Mouse (Mus musculus) liver, adult 2 months (tissue): ENCODE results near the gene Ccnd1. TPM values are rescaled to one million over a fixed set of nuclear protein-coding genes. Genes with fewer than 3 reads are reported as not detected.

Experiments
- DNase-seq: peaks from one replicate; pipeline ENCODE4 v3.0.0-alpha.2; 2011; ENCODE audit warnings: low read depth, low spot score; ENCODE audit errors: extremely low read depth
- H3K27ac ChIP-seq: fragments of 200-500 bp; replicated peaks from 2 replicates; pipeline ENCODE4 v1.5.1; 2012; ENCODE audit warnings: low read depth, mild to moderate bottlenecking, control low read depth, inconsistent platforms, low read length; ENCODE audit not compliant: insufficient read depth
- H3K27me3 ChIP-seq: fragments of 200-500 bp; 2 replicates; pipeline ENCODE4 v1.6.1; 2012; ENCODE audit warnings: mild to moderate bottlenecking, moderate library complexity, low read length, inconsistent platforms; ENCODE audit not compliant: control insufficient read depth, insufficient read depth
- H3K36me3 ChIP-seq: fragments of 200-500 bp; 2 replicates; pipeline ENCODE4 v1.6.1; 2012; ENCODE audit warnings: low read length, inconsistent platforms; ENCODE audit not compliant: control insufficient read depth, insufficient read depth
- H3K4me1 ChIP-seq: fragments of 200-500 bp; 2 replicates; pipeline ENCODE4 v1.6.1; 2011; ENCODE audit warnings: low read length; ENCODE audit not compliant: control insufficient read depth, insufficient read depth
- H3K4me3 ChIP-seq: fragments of 200-500 bp; 2 replicates; pipeline ENCODE4 v1.5.1; 2011; ENCODE audit warnings: low read depth, mild to moderate bottlenecking, control low read depth, low read length, moderate library complexity; ENCODE audit not compliant: insufficient read depth
- H3K79me2 ChIP-seq: fragments of 200-500 bp; 2 replicates; pipeline ENCODE4 v1.6.1; 2012; ENCODE audit warnings: inconsistent platforms, mild to moderate bottlenecking, low read length, moderate library complexity; ENCODE audit not compliant: control insufficient read depth, insufficient read depth
- H3K9ac ChIP-seq: fragments of 200-500 bp; 2 replicates; pipeline ENCODE4 v1.6.1; 2012; ENCODE audit warnings: low read depth, mild to moderate bottlenecking, control low read depth, inconsistent platforms, low read length
- CTCF ChIP-seq: fragments of 200-500 bp; IDR thresholded peaks from 2 replicates; pipeline ENCODE4 v1.5.1; 2011; ENCODE audit warnings: low read depth, low read length, control low read depth
- POLR2A ChIP-seq: fragments of 200-500 bp; IDR thresholded peaks from 2 replicates; pipeline ENCODE4 v1.6.1; 2011; ENCODE audit warnings: low read length, control low read depth; ENCODE audit not compliant: insufficient read depth; ENCODE audit errors: extremely low read depth
- WGBS: fragments of 180-500 bp; shearing (Covaris S2); methylation state at CpG from one replicate; pipeline ENCODE4 v1.1.7; 2018; 5-methylcytosine and 5-hydroxymethylcytosine counted together
- polyA plus RNA-seq: library from polyadenylated mRNA; depleted of rRNA; stranded (reverse); fragments of >200 nt; gene quantifications from 2 replicates; pipeline ENCODE4 v1.2.3, GENCODE M21; 2012
- total RNA-seq: library from RNA; depleted of rRNA; stranded (reverse); fragments of >200 nt; gene quantifications from 2 replicates; pipeline ENCODE4 v1.2.3, GENCODE M21; 2014

Ccnd1 gene
- total and polyA plus RNA-seq, 2 experiments: 42.5 to 55.0 TPM

- H3K79me2 ChIP-seq: no peaks in the 10 kb centered on the region
- H3K9ac ChIP-seq: no peak overlapping the region; the same call in 1 of the 2 replicates
- WGBS: 39% methylated on average over 4 of the region's 4 CpGs
- TF ChIP-seq CTCF (no peak), POLR2A (no peak)
- peak overlapping the region; percentile 86 for H3K27ac ChIP-seq
- peaks cover 32% of the 10 kb centered on the region for H3K4me1 ChIP-seq
- H3K4me3 ChIP-seq: no peak overlapping the region
- peak; percentile 90 for DNase-seq
- no peaks in the 10 kb centered on the region for H3K27me3 ChIP-seq
- H3K36me3 ChIP-seq: no peaks in the 10 kb centered on the region
Measured at GRCm38 (mm10) chr7:144928009-144928888, 11.5 kb downstream of the Ccnd1 start.

GRCm38 (mm10) chr7:144927591-144927990 lies 12.1 kb downstream of the Ccnd1 start:
- H3K27me3 ChIP-seq: no peaks in the 10 kb centered on the region
- peaks cover 28% of the 10 kb centered on the region for H3K4me1 ChIP-seq
- no peaks in the 10 kb centered on the region for H3K36me3 ChIP-seq
- no peak for TF ChIP-seq POLR2A
- no peak for TF ChIP-seq CTCF
- H3K4me3 ChIP-seq: no peak overlapping the region
- H3K79me2 ChIP-seq: no peaks in the 10 kb centered on the region
- H3K27ac ChIP-seq: peak overlapping the region; percentile 86
- 26% methylated on average over 2 of the region's 2 CpGs for WGBS
- H3K9ac ChIP-seq: peak overlapping the region; percentile 11; the same call in 1 of the 2 replicates
- peak; percentile 82 for DNase-seq

- no peak for TF ChIP-seq POLR2A
- peak; percentile 69 for TF ChIP-seq CTCF
- no peak for DNase-seq
- Histone ChIP-seq H3K27me3 (no peaks in the 10 kb centered on the region), H3K9ac (no peak overlapping the region), H3K27ac (no peak overlapping the region), H3K36me3 (0 out of 2 replicates have a peak, but pooled peaks cover 2% of the 10 kb centered on the region), H3K4me3 (no peak overlapping the region), H3K4me1 (peaks cover 7% of the 10 kb centered on the region), H3K79me2 (peaks cover 7% of the 10 kb centered on the region; the same call in 1 of the 2 replicates)
- WGBS: 93% methylated on average over 1 of the region's 1 CpGs
Measured at GRCm38 (mm10) chr7:144918823-144919222, 20.9 kb downstream of the Ccnd1 start.

GRCm38 (mm10) chr7:144914948-144915750 lies 24.6 kb downstream of the Ccnd1 start, which contains the start of gene LTO1:
Gene LTO1 (plus strand): TSS chr7:144915100.
- 0 out of 2 replicates have a peak, but pooled peaks cover 2% of the 10 kb centered on the region for H3K36me3 ChIP-seq
- H3K9ac ChIP-seq: peak within 1 kb of the TSS; percentile 81
- peaks cover 7% of the 10 kb centered on the region; the same call in 1 of the 2 replicates for H3K79me2 ChIP-seq
- peaks cover 7% of the 10 kb centered on the region for H3K4me1 ChIP-seq
- no peaks in the 10 kb centered on the region for H3K27me3 ChIP-seq
- H3K27ac ChIP-seq: peak within 1 kb of the TSS; percentile 42
- DNase-seq: peak; percentile 83
- 0 out of 2 replicates have a peak, but pooled peaks have one; percentile 35 for TF ChIP-seq POLR2A
- no peak for TF ChIP-seq CTCF
- peak within 1 kb of the TSS; percentile 86 for H3K4me3 ChIP-seq
- 2% methylated on average over 55 of the region's 55 CpGs for WGBS

- TF ChIP-seq POLR2A (no peak), CTCF (0 out of 2 replicates have a peak, but pooled peaks have one; percentile 18)
- Histone ChIP-seq H3K27ac (peak overlapping the region; percentile 41; the same call in 1 of the 2 replicates), H3K36me3 (no peaks in the 10 kb centered on the region), H3K27me3 (no peaks in the 10 kb centered on the region), H3K4me3 (peak overlapping the region; percentile 86), H3K79me2 (peaks cover 7% of the 10 kb centered on the region; the same call in 1 of the 2 replicates), H3K4me1 (peaks cover 7% of the 10 kb centered on the region), H3K9ac (peak overlapping the region; percentile 29)
- 15% methylated on average over 17 of the region's 17 CpGs for WGBS
- no peak for DNase-seq
Measured at GRCm38 (mm10) chr7:144914296-144914947, 25.3 kb downstream of the Ccnd1 start.
